Mouse (Mus musculus) kidney, postnatal 36 days (tissue): ENCODE measurements at regions not wholly inside any gene's neighbourhood (a gene's known extent, or its start where the extent isn't known, plus 50 kb on each side); places are given as distances from the start of the nearest gene placed in this dataset.

Experiments
- DNase-seq, 2 experiments: peaks; one replicate each; pipeline ENCODE4 v3.0.0; 2021 to 2022; ENCODE audit warnings: mixed read lengths in 2 of 2

DNA sequence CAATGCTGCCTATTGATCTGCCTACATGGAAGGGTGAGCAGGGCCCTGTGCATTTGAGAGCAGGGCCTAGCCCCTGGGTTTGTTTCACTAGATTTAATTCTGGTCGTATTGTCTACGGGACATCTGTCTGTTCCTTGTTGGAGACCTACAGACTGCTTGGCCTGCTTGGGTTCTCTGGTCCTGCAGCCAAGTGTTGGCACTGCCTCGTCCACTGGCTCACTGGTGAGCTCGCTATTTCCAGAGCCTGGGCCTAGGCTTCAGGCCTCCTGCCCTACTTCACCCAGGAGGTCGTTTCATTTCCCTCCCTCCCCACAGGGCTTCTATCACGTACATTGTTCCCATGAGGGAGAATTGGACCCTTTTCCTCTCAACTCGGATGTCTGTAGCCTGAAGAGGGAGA is 62.2 kb upstream of the Blcap start:
- no peak for DNase-seq

DNA sequence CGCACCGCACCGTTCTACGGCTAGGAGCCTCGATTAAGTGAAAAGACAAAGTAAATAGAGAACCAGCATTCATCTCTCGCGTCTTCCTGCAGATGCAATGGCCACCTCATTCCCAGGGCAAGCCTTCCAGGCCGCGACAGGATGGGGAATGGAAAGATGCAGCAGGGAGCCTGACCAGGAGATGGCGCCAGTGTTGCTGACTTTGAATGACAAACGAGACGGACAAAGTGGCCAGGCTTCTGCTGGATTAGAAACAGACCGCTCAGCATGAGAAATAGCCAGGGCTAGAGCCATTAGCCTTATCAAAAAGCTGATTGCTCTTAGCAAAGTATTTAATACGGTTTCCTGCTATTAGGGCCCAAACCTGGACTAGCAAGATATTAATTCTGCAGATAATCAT is 64.6 kb upstream of the Blcap start:
- DNase-seq: peak; percentile 87 to 95

DNA sequence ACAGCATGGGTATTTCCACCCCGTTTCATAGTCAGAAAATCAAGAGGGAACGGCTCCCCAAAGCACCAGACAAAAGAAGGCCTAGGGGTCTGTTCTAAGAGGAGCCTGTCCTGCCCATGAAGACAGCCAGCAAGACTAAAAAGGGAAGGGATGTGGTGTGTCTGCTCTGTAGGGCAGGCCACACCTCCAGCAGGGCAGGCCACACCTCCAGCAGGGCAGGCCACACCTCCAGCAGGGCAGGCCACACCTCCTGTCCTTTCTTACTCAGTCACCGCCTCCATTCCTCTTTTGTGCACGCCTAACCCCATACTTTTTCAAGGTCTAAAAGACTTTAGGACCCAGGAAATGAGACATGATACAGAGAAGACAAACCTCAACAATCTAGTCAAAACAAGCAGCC is 69.8 kb upstream of the Blcap start:
- no peak for DNase-seq

DNA sequence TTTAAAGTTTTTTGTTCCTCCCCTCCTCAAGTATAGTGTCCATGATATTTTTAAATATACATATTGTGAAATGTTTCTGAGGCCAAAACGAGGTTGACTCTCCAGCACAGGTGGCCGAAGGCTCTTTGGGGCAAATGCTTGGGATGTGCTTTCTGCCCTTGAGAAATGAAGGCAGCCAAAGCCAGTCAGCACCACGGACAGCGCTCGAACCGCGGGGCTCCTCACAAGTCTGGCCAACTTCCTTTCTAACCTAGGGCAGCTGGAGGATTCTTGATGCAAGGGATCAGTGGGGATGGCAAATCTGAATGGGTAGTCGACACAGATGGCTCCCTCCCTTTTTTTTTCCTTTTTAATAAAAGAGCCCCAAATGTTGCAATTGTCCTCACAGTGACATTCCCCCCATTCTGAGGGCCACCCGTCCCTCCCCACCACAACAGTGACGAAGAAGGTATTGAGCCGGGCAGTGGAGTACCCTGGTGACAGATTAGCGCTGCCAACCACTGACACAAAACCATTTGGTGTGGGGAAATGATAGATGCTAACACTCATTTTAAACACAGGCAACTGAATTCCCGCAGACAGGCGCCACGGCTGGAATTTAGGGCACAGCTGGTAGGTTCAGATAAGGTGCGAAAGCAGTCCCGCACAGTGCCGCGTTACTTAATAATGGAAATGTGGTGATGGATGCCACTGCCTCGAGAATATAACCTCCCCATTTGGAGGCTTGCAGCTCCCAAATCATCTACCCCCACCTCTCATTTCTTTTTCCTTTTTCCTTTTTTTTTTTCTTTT is 73.4 kb upstream of the Ctnnbl1 start:
- DNase-seq: peak; percentile 20 to 81

DNA sequence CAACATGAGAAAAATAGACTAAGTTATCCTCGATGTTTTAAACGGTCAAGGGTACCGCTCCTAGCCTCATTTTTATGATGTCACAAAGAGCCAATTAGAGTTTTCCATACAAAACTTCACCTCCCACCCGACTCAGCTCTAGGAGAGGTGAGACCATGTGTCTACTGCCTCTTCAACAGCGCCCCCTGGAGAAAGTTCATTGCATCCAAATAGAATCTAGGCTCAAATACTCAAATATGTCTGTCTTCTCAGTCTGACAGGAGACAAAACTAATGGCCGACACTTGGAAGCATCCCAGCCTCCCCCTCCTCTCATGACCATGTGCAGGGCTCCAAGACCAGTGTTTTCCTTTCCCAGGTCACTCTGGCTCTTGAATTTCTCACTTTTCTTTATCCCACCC is 72.7 kb upstream of the Ctnnbl1 start:
- DNase-seq: no peak

DNA sequence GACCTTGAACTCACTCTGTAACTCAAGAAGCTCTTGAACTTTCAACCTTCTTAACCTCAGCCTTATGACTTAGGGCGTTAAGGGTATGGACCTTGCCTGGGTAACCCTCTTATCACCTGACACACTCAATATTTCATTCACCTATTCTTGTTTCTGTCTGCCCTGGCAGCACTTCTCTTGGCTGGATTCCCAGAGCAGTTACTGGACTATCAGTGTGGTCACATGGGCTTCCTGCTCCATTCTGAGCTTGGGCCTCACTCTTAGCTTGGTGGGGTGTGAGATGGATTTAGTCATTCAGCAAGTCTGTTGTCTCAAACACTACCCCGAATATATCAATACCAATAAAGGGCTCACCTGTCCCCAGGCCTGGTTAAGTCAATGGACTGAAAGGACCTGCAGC is 67.0 kb upstream of the Ctnnbl1 start:
- DNase-seq: no peak

DNA sequence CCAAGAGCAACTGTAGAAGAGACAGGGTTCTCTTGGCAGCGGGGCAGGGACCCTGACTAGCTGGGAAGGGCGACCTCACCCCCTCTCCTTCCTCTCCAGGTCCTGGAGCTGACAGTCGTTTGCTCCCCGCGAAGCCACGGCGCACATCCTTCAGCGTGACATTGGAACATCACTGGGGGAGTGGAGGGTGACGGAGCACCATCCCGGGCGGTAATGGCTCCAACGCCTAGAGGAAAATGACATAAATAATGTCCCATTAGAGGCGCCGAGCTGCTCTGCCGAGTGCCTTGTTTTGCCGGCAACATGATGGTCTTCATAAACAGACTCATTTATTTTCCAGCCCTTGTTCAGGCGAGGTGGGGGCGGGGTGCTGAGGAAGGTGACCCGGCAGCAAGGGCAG is 62.3 kb upstream of the Ctnnbl1 start:
- no peak for DNase-seq

DNA sequence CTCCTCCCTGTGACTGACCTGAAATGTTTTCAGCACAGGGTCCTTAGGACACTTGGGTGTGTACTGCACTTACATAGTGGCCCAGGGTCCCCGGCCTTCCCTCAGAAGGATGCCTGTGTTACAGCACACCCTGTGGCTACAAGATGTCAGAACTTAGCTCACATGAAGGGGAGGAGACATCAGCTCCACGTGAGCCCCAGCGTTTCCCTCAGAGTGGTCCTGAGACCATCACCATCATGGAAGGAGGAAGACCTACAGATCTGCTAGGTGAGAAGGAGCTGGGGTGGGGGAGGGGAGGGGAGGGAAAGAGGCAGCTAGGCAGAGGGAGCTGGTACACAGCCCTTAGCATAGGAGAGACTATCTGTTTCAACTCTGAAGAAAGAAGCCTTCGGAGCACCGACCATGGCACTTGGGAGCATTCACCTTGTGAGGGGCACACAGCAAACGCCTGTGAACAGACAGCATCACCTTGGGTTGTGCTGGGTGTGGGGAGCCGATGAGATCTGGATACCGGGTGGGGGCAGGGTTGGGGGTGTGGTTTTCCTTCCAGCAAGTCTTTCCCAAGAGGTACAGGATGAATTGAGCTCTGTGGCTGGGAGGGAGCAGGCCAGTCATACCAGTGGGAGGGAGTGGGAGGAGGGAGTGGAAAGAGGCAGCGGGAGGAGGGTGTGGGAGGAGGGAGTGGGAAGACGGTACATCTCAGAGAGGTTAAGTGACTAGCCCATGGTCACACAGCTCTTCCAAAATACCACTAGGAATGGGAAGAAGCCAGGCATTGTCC is 60.6 kb upstream of the Ctnnbl1 start:
- DNase-seq: peak; percentile 12 to 25

DNA sequence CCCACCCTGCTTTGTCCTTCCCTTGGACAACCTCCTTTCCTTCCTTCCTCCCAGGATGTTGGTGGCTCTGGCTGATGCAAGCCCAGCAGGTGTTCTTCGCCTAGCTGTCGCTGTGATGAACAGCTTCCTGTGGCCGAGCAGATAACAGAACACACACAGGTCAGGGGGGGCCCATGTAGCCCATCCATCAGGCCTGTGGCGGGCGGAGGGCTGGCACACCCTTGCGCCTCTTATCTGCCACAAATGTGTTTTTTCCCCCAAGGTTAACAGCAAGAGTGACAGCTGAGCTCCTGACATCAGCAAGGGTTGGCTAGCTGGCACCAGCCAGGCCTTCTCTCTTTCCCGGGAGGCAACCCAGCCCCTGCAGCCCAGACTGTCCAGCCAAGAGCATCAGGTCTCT is 59.9 kb upstream of the Ctnnbl1 start:
- DNase-seq: peak; percentile 59 to 72

DNA sequence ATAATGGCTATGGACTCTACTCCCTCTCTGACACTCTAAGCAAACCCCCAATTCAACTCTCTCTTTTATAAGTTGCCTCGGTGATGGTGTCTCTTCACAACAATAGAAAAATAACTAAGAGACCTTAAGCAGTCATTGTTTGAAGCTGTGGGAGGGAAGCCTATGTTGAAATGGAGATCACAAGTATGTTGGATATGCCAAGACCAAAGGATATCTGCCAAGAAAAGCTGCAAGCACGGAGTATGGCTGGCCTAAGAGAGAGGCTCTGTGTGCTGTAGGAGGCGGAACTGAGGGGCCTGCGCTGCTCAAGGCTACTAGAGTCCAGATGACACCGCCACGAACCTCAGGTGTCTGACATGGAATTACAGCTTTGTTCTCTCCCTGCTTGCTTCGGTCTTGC is 55.3 kb upstream of the Ctnnbl1 start:
- DNase-seq: no peak
